Mouse (Mus musculus) MEL (cell line): ENCODE results near the gene Tbc1d16. TPM values are rescaled to one million over a fixed set of nuclear protein-coding genes. Genes with fewer than 3 reads are reported as not detected.
A peak's percentile ranks its signal among the peaks of the same experiment; 100 is the strongest.

Source experiments
- DNase-seq: peaks from one replicate; pipeline ENCODE4 v3.0.0; 2011; ENCODE audit warnings: low read depth, low spot score
- H3K27ac ChIP-seq: 2 replicates; pipeline ENCODE4 v1.5.1; 2012; ENCODE audit warnings: low read depth, mild to moderate bottlenecking, control low read depth, low read length, moderate library complexity; ENCODE audit not compliant: control insufficient read depth
- H3K27me3 ChIP-seq, 2 experiments: fragments of 150-350 bp in 1 of 2; sonication (generic) in 1 of 2; 2 replicates each; pipeline ENCODE4 v1.6.1; 2012; ENCODE audit warnings: low read length in 2 of 2, mild to moderate bottlenecking in 2 of 2, improper control_type of control experiment in 1 of 2, moderate library complexity in 1 of 2; ENCODE audit not compliant: insufficient read depth in 2 of 2, control insufficient read depth in 1 of 2
- H3K36me3 ChIP-seq, 2 experiments: 2 replicates each; pipeline ENCODE4 v1.6.1; 2012 to 2014; ENCODE audit warnings: low read length in 2 of 2, improper control_type of control experiment in 1 of 2, inconsistent platforms in 1 of 2, mild to moderate bottlenecking in 1 of 2; ENCODE audit not compliant: insufficient read depth in 2 of 2, control insufficient read depth in 1 of 2
- H3K4me1 ChIP-seq, 2 experiments: fragments of 150-350 bp in 1 of 2; sonication (generic) in 1 of 2; 2 replicates each; pipeline ENCODE4 v1.6.1; 2012; ENCODE audit warnings: low read length in 2 of 2, improper control_type of control experiment in 1 of 2, mild to moderate bottlenecking in 1 of 2; ENCODE audit not compliant: insufficient read depth in 2 of 2, control insufficient read depth in 1 of 2
- H3K4me3 ChIP-seq, 2 experiments: fragments of 150-350 bp in 1 of 2; sonication (generic) in 1 of 2; 2 replicates each; pipeline ENCODE4 v1.5.1; 2012; ENCODE audit warnings: low read depth in 2 of 2, low read length in 2 of 2, mild to moderate bottlenecking in 2 of 2, moderate library complexity in 2 of 2, control low read depth in 1 of 2, improper control_type of control experiment in 1 of 2; ENCODE audit not compliant: control insufficient read depth in 1 of 2, insufficient read depth in 1 of 2
- H3K79me2 ChIP-seq: 2 replicates; pipeline ENCODE4 v1.6.1; 2012; ENCODE audit warnings: mild to moderate bottlenecking, low read length, moderate library complexity; ENCODE audit not compliant: control insufficient read depth, poor library complexity, insufficient read depth
- H3K9ac ChIP-seq: 2 replicates; pipeline ENCODE4 v1.6.1; 2012; ENCODE audit warnings: low read depth, mild to moderate bottlenecking, control low read depth, low read length, moderate library complexity; ENCODE audit not compliant: control insufficient read depth, poor library complexity, severe bottlenecking
- H3K9me3 ChIP-seq: fragments of 150-350 bp; sonication (generic); replicated peaks from 2 replicates; pipeline ENCODE4 v1.6.1; 2012; ENCODE audit warnings: mild to moderate bottlenecking, low read length, improper control_type of control experiment, moderate library complexity; ENCODE audit not compliant: insufficient read depth
- BHLHE40 ChIP-seq: IDR thresholded peaks from 2 replicates; pipeline ENCODE4 v1.6.1; 2012; ENCODE audit warnings: low read depth, mild to moderate bottlenecking, inconsistent platforms, low read length, improper control_type of control experiment, borderline replicate concordance
- CHD1 ChIP-seq: IDR thresholded peaks from 2 replicates; pipeline ENCODE4 v1.6.1; 2012; ENCODE audit warnings: low read depth, mild to moderate bottlenecking, inconsistent platforms, low read length, improper control_type of control experiment
- CHD2 ChIP-seq: IDR thresholded peaks from 2 replicates; pipeline ENCODE4 v1.6.1; 2011; ENCODE audit warnings: low read length, improper control_type of control experiment
- CTCF ChIP-seq, 3 experiments: IDR thresholded peaks in 2 of 3; conservative IDR thresholded peaks in 1 of 3; 2 replicates each; pipeline ENCODE4 v1.5.1; 2011 to 2012; ENCODE audit warnings: low read length in 3 of 3, low read depth in 2 of 3, mild to moderate bottlenecking in 2 of 3, improper control_type of control experiment in 1 of 3, inconsistent platforms in 1 of 3, mixed read lengths in 1 of 3, moderate library complexity in 1 of 3; ENCODE audit not compliant: control insufficient read depth in 1 of 3, insufficient read depth in 1 of 3, poor library complexity in 1 of 3, severe bottlenecking in 1 of 3
- EP300 ChIP-seq, 2 experiments: IDR thresholded peaks; 2 replicates each; pipeline ENCODE4 v1.6.1; 2011; ENCODE audit warnings: improper control_type of control experiment in 2 of 2, low read length in 2 of 2, low read depth in 1 of 2, mild to moderate bottlenecking in 1 of 2
- ETS1 ChIP-seq: IDR thresholded peaks from 2 replicates; pipeline ENCODE4 v1.6.1; 2012; ENCODE audit warnings: low read depth, mild to moderate bottlenecking, inconsistent platforms, low read length, improper control_type of control experiment, moderate library complexity
- GABPA ChIP-seq: IDR thresholded peaks from 2 replicates; pipeline ENCODE4 v1.6.1; 2012; ENCODE audit warnings: low read depth, mild to moderate bottlenecking, inconsistent platforms, low read length, improper control_type of control experiment, moderate library complexity
- GATA1 ChIP-seq: IDR thresholded peaks from 2 replicates; pipeline ENCODE4 v1.6.1; 2011; ENCODE audit warnings: low read depth, low read length, improper control_type of control experiment
- HCFC1 ChIP-seq: IDR thresholded peaks from 2 replicates; pipeline ENCODE4 v1.6.1; 2012; ENCODE audit warnings: low read depth, mild to moderate bottlenecking, inconsistent platforms, low read length, improper control_type of control experiment, moderate library complexity
- JUND ChIP-seq: IDR thresholded peaks from 2 replicates; pipeline ENCODE4 v1.6.1; 2011; ENCODE audit warnings: low read depth, mild to moderate bottlenecking, improper control_type of control experiment, low read length
- KAT2A ChIP-seq: conservative IDR thresholded peaks from 2 replicates; pipeline ENCODE4 v1.6.1; 2012; ENCODE audit warnings: low read depth, low read length, improper control_type of control experiment, inconsistent platforms
- MAFK ChIP-seq: IDR thresholded peaks from 2 replicates; pipeline ENCODE4 v1.6.1; 2011; ENCODE audit warnings: low read depth, mild to moderate bottlenecking, low read length, improper control_type of control experiment, borderline replicate concordance
- MAX ChIP-seq: IDR thresholded peaks from 2 replicates; pipeline ENCODE4 v1.6.1; 2011; ENCODE audit warnings: low read length, improper control_type of control experiment
- MAZ ChIP-seq: IDR thresholded peaks from 2 replicates; pipeline ENCODE4 v1.6.1; 2012; ENCODE audit warnings: low read depth, mild to moderate bottlenecking, inconsistent platforms, low read length, improper control_type of control experiment
- MXI1 ChIP-seq: IDR thresholded peaks from 2 replicates; pipeline ENCODE4 v1.6.1; 2011; ENCODE audit warnings: mild to moderate bottlenecking, low read depth, low read length, improper control_type of control experiment
- MYC ChIP-seq: IDR thresholded peaks from 2 replicates; pipeline ENCODE4 v1.6.1; 2011; ENCODE audit warnings: low read depth, mild to moderate bottlenecking, low read length, improper control_type of control experiment, moderate library complexity
- NELFE ChIP-seq: IDR thresholded peaks from 2 replicates; pipeline ENCODE4 v1.6.1; 2011; ENCODE audit warnings: low read depth, low read length, improper control_type of control experiment
- NRF1 ChIP-seq: IDR thresholded peaks from 2 replicates; pipeline ENCODE4 v1.6.1; 2014; ENCODE audit warnings: low read depth, mild to moderate bottlenecking, inconsistent platforms, low read length, improper control_type of control experiment, moderate library complexity; ENCODE audit not compliant: poor library complexity, insufficient read depth, severe bottlenecking
- POLR2A ChIP-seq, 2 experiments: IDR thresholded peaks; 2 replicates each; pipeline ENCODE4 v1.6.1; 2011 to 2012; ENCODE audit warnings: low read length in 2 of 2, mild to moderate bottlenecking in 2 of 2, control low read depth in 1 of 2, improper control_type of control experiment in 1 of 2, low read depth in 1 of 2, moderate library complexity in 1 of 2; ENCODE audit not compliant: control insufficient read depth in 1 of 2, insufficient read depth in 1 of 2, poor library complexity in 1 of 2
- POLR2AphosphoS2 ChIP-seq: IDR thresholded peaks from 2 replicates; pipeline ENCODE4 v1.6.1; 2011; ENCODE audit warnings: low read length, improper control_type of control experiment
- RAD21 ChIP-seq: IDR thresholded peaks from 2 replicates; pipeline ENCODE4 v1.6.1; 2011; ENCODE audit warnings: mild to moderate bottlenecking, low read depth, low read length, improper control_type of control experiment
- SIN3A ChIP-seq: IDR thresholded peaks from 2 replicates; pipeline ENCODE4 v1.6.1; 2012; ENCODE audit warnings: low read length, improper control_type of control experiment, inconsistent platforms
- TAL1 ChIP-seq: IDR thresholded peaks from 2 replicates; pipeline ENCODE4 v1.6.1; 2012; ENCODE audit warnings: mild to moderate bottlenecking, inconsistent platforms, low read length, moderate library complexity, mixed read lengths
- TBP ChIP-seq: IDR thresholded peaks from 2 replicates; pipeline ENCODE4 v1.8.0; 2011; ENCODE audit warnings: low read depth, low read length, improper control_type of control experiment
- TCF12 ChIP-seq: IDR thresholded peaks from 2 replicates; pipeline ENCODE4 v1.6.1; 2014; ENCODE audit warnings: low read depth, mild to moderate bottlenecking, inconsistent platforms, low read length, improper control_type of control experiment, moderate library complexity
- UBTF ChIP-seq: IDR thresholded peaks from 2 replicates; pipeline ENCODE4 v1.6.1; 2012; ENCODE audit warnings: low read depth, mild to moderate bottlenecking, inconsistent platforms, low read length, improper control_type of control experiment, moderate library complexity, borderline replicate concordance; ENCODE audit not compliant: insufficient read depth
- USF1 ChIP-seq: IDR thresholded peaks from 2 replicates; pipeline ENCODE4 v1.6.1; 2014; ENCODE audit warnings: low read depth, mild to moderate bottlenecking, inconsistent platforms, low read length, improper control_type of control experiment, moderate library complexity
- USF2 ChIP-seq, 2 experiments: IDR thresholded peaks; 2 replicates each; pipeline ENCODE4 v1.6.1; 2011 to 2012; ENCODE audit warnings: improper control_type of control experiment in 2 of 2, low read length in 2 of 2, borderline replicate concordance in 1 of 2, inconsistent platforms in 1 of 2, low read depth in 1 of 2, mild to moderate bottlenecking in 1 of 2; ENCODE audit not compliant: insufficient read depth in 1 of 2
- ZC3H11A ChIP-seq: IDR thresholded peaks from 2 replicates; pipeline ENCODE4 v1.6.1; 2012; ENCODE audit warnings: low read depth, mild to moderate bottlenecking, inconsistent platforms, low read length, improper control_type of control experiment
- ZKSCAN1 ChIP-seq: IDR thresholded peaks from 2 replicates; pipeline ENCODE4 v1.6.1; 2012; ENCODE audit warnings: low read depth, mild to moderate bottlenecking, inconsistent platforms, low read length, improper control_type of control experiment, moderate library complexity
- polyA plus RNA-seq, 2 experiments: library from polyadenylated mRNA; stranded (reverse) in 1 of 2; unstranded in 1 of 2; fragments of >175 nt in 1 of 2; fragments of >200 nt in 1 of 2; gene quantifications; 2 replicates each; pipeline versions ENCODE4 v1.2.1 to v1.2.4; 2012; ENCODE audit warnings: low replicate concordance in 2 of 2, low read depth in 1 of 2; ENCODE audit not compliant: insufficient read length in 2 of 2, insufficient read depth in 1 of 2, missing spikeins in 1 of 2
- total RNA-seq: library from RNA; depleted of rRNA; stranded (reverse); fragments of 300-350 nt; gene quantifications from 2 replicates; pipeline ENCODE4 v1.2.3, GENCODE M21; 2012

The Tbc1d16 gene
- total and polyA plus RNA-seq, 3 experiments = 13.6 to 19.2 TPM; not detected in 1

DNA sequence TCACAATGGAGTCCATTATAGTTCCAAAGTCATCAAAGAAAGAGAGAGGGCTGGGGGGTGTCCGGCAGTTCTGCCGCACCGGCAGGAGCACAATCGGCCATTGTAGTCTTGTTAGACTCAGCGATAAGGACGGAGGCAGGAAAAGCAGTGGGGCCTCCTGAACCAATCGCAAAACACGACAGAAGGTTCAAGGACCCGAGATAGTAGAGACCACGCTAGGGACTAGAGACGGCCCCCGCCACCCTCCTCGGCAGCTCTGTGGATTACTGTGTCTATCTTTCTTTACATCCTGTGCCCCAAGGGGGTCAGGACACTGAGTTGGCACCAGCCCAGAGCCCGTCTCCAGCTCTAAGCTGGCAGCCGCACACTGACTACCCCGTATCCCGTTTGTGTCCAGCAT is 93.7 kb downstream of the Tbc1d16 start (continued):
- TF ChIP-seq MXI1 (peak; percentile 66), GATA1 (peak; percentile 88), RAD21 (no peak), MAZ (peak; percentile 50; the same call in 1 of the 2 replicates), ZKSCAN1 (no peak; the same call in 1 of the 2 replicates), CTCF (IDR thresholded peaks at IDR 0.05 in 2 of 3, conservative IDR thresholded peaks at IDR 0.05 in 1 of 3; ENCODE audit: control insufficient read depth in 1 of 3, insufficient read depth in 1 of 3, low read depth in 2 of 3, low read length in 3 of 3, poor library complexity in 1 of 3, severe bottlenecking in 1 of 3) (no peak), BHLHE40 (no peak), USF1 (0 out of 2 replicates have a peak, but pooled peaks have one; percentile 17), GABPA (no peak), MYC (0 out of 2 replicates have a peak, but pooled peaks have one; percentile 47), NELFE (peak; percentile 88), CHD2 (no peak), SIN3A (peak; percentile 68), CHD1 (no peak; the same call in 1 of the 2 replicates), ETS1 (peak; percentile 62; the same call in 1 of the 2 replicates), POLR2AphosphoS2 (peak; percentile 72), POLR2A (IDR thresholded peaks at IDR 0.05; ENCODE audit: control insufficient read depth in 1 of 2, insufficient read depth in 1 of 2, low read depth in 1 of 2, low read length in 2 of 2, poor library complexity in 1 of 2) (peak; percentile 88 to 91; a peak in 3 of 4 replicates), NRF1 (no peak)

GRCm38 (mm10) chr11:119133437-119134221 is 94.7 kb downstream of the Tbc1d16 start:
- Histone ChIP-seq H3K9me3 (no peaks in the 10 kb centered on the region), H3K9ac (peak overlapping the region; percentile 80), H3K4me3 (peak overlapping the region; percentile 62 to 82), H3K27ac (peak overlapping the region; percentile 81), H3K79me2 (no peaks in the 10 kb centered on the region; the same call in 1 of the 2 replicates), H3K36me3 (peaks cover 0 to 15% of the 10 kb centered on the region in 2 experiments; a peak in 2 of 4 replicates), H3K4me1 (peaks cover 0 to 24% of the 10 kb centered on the region in 2 experiments; a peak in 3 of 4 replicates), H3K27me3 (no peaks in the 10 kb centered on the region)
- DNase-seq = peak; percentile 71
- TF ChIP-seq MAFK = no peak
- TF ChIP-seq RAD21 = no peak
- TF ChIP-seq EP300 (IDR thresholded peaks at IDR 0.05; ENCODE audit: low read depth in 1 of 2, low read length in 2 of 2) = peak in 1 of 2 experiments; percentile 59; a peak in 3 of 4 replicates
- peak; percentile 28; the same call in 1 of the 2 replicates for TF ChIP-seq ETS1
- TF ChIP-seq KAT2A = no peak
- TF ChIP-seq SIN3A = no peak
- TF ChIP-seq GABPA = no peak
- TF ChIP-seq ZC3H11A = no peak
- TF ChIP-seq CHD2 = no peak
- no peak for TF ChIP-seq CTCF (IDR thresholded peaks at IDR 0.05 in 2 of 3, conservative IDR thresholded peaks at IDR 0.05 in 1 of 3; ENCODE audit: control insufficient read depth in 1 of 3, insufficient read depth in 1 of 3, low read depth in 2 of 3, low read length in 3 of 3, poor library complexity in 1 of 3, severe bottlenecking in 1 of 3)
- no peak for TF ChIP-seq TAL1
- TF ChIP-seq JUND = no peak
- no peak for TF ChIP-seq UBTF
- no peak for TF ChIP-seq USF1
- no peak; the same call in 1 of the 2 replicates for TF ChIP-seq NELFE
- 0 out of 2 replicates have a peak, but pooled peaks have one; percentile 11 for TF ChIP-seq HCFC1
- no peak for TF ChIP-seq CHD1
- TF ChIP-seq ZKSCAN1 = no peak
- TF ChIP-seq TBP = no peak
- no peak for TF ChIP-seq MYC
- TF ChIP-seq MAX = peak; percentile 10; the same call in 1 of the 2 replicates
- TF ChIP-seq MAZ = 0 out of 2 replicates have a peak, but pooled peaks have one; percentile 44
- TF ChIP-seq USF2 (IDR thresholded peaks at IDR 0.05; ENCODE audit: borderline replicate concordance in 1 of 2, insufficient read depth in 1 of 2, low read depth in 1 of 2, low read length in 2 of 2) = no peak
- no peak for TF ChIP-seq POLR2AphosphoS2
- 0 out of 2 replicates have a peak, but pooled peaks have one; percentile 25 for TF ChIP-seq TCF12
